Mouse (Mus musculus): Measurements from ENCODE around the gene Clptm1l.

Clptm1l gene

DNA sequence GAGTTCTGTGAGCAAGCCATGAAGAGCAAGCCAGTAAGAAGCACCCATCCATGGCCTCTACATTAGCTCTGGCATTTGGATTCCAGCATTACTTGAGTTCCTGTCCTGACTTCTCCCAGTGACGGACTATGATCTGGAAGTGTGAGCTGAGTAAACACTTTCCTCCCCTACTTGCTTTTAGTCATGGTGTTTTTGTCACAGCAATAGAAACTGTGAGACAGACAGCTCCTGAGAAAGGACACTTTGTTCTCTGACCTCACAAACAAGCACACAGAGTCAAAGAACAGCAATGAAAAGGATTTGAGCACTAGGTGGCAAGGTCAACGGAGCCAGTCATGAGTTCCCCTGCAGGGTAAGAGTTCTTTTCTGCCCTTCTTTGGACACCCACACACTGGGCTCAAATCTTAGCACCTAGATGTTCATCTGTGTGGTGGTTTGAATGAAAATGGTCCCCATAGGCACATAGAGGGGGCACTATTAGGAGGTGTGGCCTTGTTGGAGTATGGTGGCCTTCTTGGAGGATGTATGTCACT, 56.4 kb downstream of the Clptm1l start:
- DNase-seq = peak; percentile 74
